Mouse (Mus musculus) gastrocnemius, postnatal 36 days (tissue): ENCODE measurements around the gene Gmfg. TPM values are rescaled to one million over a fixed set of nuclear protein-coding genes. Genes with fewer than 3 reads are reported as not detected.

Experiments
- DNase-seq, 2 experiments: peaks; one replicate each; pipeline ENCODE4 v3.0.0; 2022
- intact Hi-C: fragments of 180-260 bp; cut with DNase I; formaldehyde crosslinking; loops from one replicate; pipeline ENCODE4 v1.15.1; 2025
- long read RNA-seq, 2 experiments: library from polyadenylated mRNA; stranded (forward); transcript quantifications; one replicate each; pipeline ENCODE4 v2.0.0; 2021
- total RNA-seq, 2 experiments: library from RNA; stranded (reverse); gene quantifications; 2 replicates each; pipeline ENCODE4 v1.2.3; 2021

The Gmfg gene
- 1 to 10 TPM; 2.2 to 4.4 TPM for total RNA-seq
- long read RNA-seq, experiment 1, partial matches to known transcripts: 0 of 3 reads
- long read RNA-seq, experiment 1, other reads (novel, unspliced or antisense): 0 of 3 reads
- long read RNA-seq, experiment 2, partial matches to known transcripts: 1 of 1 reads
- long read RNA-seq, experiment 2, other reads (novel, unspliced or antisense): 0 of 1 reads

GRCm38 (mm10) chr7:28436932-28437570 lies at the start of gene Gmfg:
TSS of gene Gmfg (plus strand) at chr7:28437447.
- peak; percentile 66 to 75 for DNase-seq
- intact Hi-C loops: no loop called here

- intact Hi-C loops: no loop called here
- no peak for DNase-seq
Measured at GRCm38 (mm10) chr7:28390331-28390730, 46.9 kb upstream of the Gmfg start.

- intact Hi-C loops: no loop called here
- peak; percentile 90 to 95 for DNase-seq
Measured at GRCm38 (mm10) chr7:28392429-28393271, 44.6 kb upstream of the Gmfg start, which contains the start of the genes Med29 and Paf1. TSS of gene Med29 (minus strand) at chr7:28392708. TSS of gene Paf1 (plus strand) at chr7:28392951.

- no peak for DNase-seq
- intact Hi-C loops: no loop called here
Measured at GRCm38 (mm10) chr7:28393272-28393951, 43.8 kb upstream of the Gmfg start.

GRCm38 (mm10) chr7:28395425-28395824 lies 41.8 kb upstream of the Gmfg start:
- no peak for DNase-seq
- intact Hi-C loops: no loop called here

GRCm38 (mm10) chr7:28398000-28398399 lies 39.2 kb upstream of the Gmfg start:
- DNase-seq: no peak
- intact Hi-C loops: no loop called here

GRCm38 (mm10) chr7:28398696-28399340 lies 38.4 kb upstream of the Gmfg start:
- intact Hi-C loops: no loop called here
- DNase-seq: no peak

GRCm38 (mm10) chr7:28401030-28401429 lies 36.2 kb upstream of the Gmfg start:
- intact Hi-C loops: no loop called here
- no peak for DNase-seq

- intact Hi-C loops: no loop called here
- DNase-seq: no peak
Measured at GRCm38 (mm10) chr7:28401942-28402341, 35.3 kb upstream of the Gmfg start.

DNA sequence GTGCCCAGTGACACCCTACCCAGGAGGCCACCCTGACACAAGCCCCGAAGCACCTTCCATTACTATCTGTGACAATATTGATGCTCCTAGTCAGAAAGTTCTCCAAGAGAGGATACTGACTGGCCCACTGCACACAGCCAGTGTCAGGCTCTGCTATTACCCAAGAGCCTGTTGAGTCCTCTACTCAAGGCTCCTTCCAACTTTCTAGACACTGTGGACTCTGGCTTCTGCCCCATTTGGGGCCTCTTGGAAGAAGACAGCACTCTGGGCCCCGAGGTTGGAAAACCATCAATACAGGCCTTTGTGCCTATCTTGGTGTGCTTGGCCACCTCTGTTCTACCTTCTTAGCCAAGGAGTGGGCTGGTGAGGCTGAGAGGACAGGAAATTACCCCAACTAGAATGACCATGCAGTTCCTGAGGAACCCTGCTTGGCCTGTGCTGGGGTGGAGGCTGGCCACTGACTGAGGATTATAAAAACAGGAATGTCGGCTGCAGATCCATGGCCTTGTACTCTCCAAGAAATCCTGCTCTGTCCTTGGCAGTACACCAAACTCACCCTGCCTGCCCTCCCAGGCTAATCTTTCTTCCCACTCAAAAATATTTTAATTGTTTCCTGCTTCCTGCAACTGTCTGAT lies 26.3 kb upstream of the Gmfg start:
- DNase-seq: peak; percentile 51 to 75
- intact Hi-C loops: no loop called here

GRCm38 (mm10) chr7:28412826-28413225 lies 24.4 kb upstream of the Gmfg start:
- intact Hi-C loops: no loop called here
- DNase-seq: no peak

GRCm38 (mm10) chr7:28417368-28417767 lies 19.9 kb upstream of the Gmfg start:
- intact Hi-C loops: no loop called here
- DNase-seq: no peak

- intact Hi-C loops: no loop called here
- DNase-seq: peak in 1 of 2 experiments; percentile 69
Measured at GRCm38 (mm10) chr7:28418096-28418670, 19.1 kb upstream of the Gmfg start.

DNA sequence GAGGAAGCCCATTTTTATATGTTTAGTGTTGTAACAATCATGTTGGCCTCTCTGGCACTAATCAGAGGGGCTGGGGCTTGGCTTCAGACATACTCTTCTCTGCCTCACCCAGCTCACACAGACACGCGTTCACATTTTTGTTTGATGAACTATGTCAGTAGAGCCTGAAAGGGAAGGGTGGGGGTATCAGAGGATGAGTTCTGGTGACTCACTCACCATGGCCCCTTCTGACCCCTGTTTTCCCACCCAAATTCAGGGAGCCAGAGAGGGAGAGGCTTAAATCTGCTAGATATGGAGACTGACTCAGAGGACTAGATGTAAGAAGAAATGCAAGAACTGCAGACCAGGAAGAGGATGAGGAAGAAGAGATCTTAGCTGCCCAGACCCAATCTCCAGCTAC lies 17.8 kb upstream of the Gmfg start:
- intact Hi-C loops: no loop called here

DNA sequence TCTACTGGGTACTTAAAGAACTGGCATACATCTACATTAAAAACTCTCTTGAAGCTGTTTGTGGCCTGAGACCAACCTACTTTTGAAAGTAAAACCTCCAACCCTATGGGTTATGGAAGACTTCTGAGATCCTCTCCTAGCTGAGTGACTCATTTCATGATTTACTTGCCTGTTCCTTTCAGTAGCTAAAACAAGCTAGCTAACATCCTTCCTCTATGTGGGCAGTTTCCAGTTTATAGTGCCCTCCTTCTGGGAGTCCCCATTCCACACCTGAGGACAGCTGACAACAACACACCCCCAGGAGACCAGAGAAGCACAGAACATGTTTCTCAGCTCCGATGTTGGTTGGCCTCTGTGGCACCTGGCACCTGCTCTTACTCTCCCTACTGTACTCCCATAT lies 14.2 kb upstream of the Gmfg start:
- intact Hi-C loops: no loop called here
- no peak for DNase-seq

More for the DNA sequence above, 17.8 kb upstream of the Gmfg start:
- DNase-seq: no peak

- intact Hi-C loops: no loop called here
- DNase-seq: no peak
Measured at GRCm38 (mm10) chr7:28427738-28428137, 9.5 kb upstream of the Gmfg start.

- no peak for DNase-seq
- intact Hi-C loops: no loop called here
Measured at GRCm38 (mm10) chr7:28430512-28430911, 6.7 kb upstream of the Gmfg start.

DNA sequence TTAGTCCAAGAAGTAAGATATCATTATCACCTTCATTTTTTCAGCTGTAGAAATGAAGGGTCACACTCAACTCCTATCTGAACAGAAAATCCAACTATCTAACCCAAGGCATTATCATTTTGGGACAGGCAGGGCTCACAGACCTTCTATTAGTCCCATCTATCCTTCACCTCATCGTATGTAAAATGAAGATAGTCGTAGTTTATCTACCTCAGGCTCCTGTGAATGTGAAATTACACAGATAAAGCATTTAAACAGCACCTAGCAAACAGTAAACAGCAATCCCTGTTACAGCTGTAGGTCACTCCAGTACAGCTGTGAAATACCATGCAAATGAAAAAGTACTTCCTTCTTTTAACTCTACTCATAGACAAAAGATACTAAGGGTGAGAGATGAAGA lies 5.0 kb upstream of the Gmfg start:
- intact Hi-C loops: no loop called here
- no peak for DNase-seq

- peak in 1 of 2 experiments; percentile 19 for DNase-seq
- intact Hi-C loops: no loop called here
Measured at GRCm38 (mm10) chr7:28435660-28436259, 1.5 kb upstream of the Gmfg start.
